In the genomic region with DNA sequence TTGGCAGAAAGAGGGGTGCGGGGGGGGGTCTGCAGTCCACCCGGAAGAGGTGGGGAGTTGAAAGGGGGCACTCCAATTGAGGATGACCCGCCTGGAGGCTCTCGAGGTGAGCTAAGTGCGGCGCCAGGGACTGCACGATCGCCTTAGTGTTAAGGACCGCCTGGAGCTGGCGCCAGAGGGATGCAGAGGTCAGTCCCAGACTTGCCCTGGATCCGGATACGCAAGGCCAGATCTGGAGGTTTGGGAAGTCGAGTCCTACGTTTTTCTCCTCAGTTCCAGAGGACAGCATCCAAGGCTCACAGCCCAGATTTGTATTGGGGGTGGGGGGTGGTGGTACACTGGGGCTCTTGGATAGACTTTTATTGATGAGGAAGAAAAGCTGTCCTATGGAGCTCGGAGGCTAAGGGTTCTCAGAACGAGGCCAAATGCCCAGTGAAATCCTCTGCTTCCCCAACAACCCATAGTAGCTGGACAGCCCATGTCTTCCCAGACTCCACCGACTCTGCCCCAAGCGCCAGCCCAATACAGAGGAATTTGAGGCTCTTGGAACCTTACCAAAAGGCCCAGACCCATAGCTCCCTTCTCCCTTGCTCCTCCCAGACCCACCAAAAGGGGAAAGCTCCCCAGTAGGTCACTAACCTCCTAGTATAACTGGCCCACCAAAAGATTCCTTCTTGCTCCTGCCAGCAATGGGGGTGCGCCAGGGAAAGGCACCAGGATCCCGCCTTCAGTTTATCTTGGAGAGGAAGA, we compare ENCODE assay signal across 8 mouse cellular contexts. TPM values are rescaled to one million over a fixed set of nuclear protein-coding genes. Genes with fewer than 3 reads are reported as not detected.
DNase-seq lines count a peak whose midpoint lies in the region; ATAC-seq lines count a peak whose summit lies in the region.

No protein-coding gene starts in this region.

- no peak overlapping the region for H3K9ac ChIP-seq in kidney, embryonic 15.5 days
- H3K9ac ChIP-seq in hindbrain, embryonic 15.5 days: no peak overlapping the region
- H3K9ac ChIP-seq in neural tube, embryonic 11.5 days (ENCODE audit: low read length): peak overlapping the region; percentile 55

- WGBS in kidney, embryonic 15.5 days: 4% methylated on average over 20 of the region's 20 CpGs
- WGBS in hindbrain, embryonic 15.5 days: 4% methylated on average over 20 of the region's 20 CpGs
- WGBS in neural tube, embryonic 11.5 days: 1% methylated on average over 20 of the region's 20 CpGs

- intact Hi-C loops in left cerebral cortex, postnatal 4 days (cut with DNase I): loop anchor here (5.0 to 10.0 kb wide), 4 partner anchors 113 to 1209 kb away; a partner anchor contains a TSS

- H3K9me3 ChIP-seq in kidney, embryonic 15.5 days (replicated peaks): no peaks in the 10 kb centered on the region
- H3K9me3 ChIP-seq in hindbrain, embryonic 15.5 days: no peaks in the 10 kb centered on the region
- H3K9me3 ChIP-seq in neural tube, embryonic 11.5 days (ENCODE audit: control insufficient read depth, low read length): no peaks in the 10 kb centered on the region

- H3K36me3 ChIP-seq in kidney, embryonic 15.5 days: no peaks in the 10 kb centered on the region
- no peaks in the 10 kb centered on the region for H3K36me3 ChIP-seq in hindbrain, embryonic 15.5 days
- no peaks in the 10 kb centered on the region for H3K36me3 ChIP-seq in neural tube, embryonic 11.5 days (ENCODE audit: control insufficient read depth, insufficient read depth, low read length)

- no peak overlapping the region for H3K27ac ChIP-seq in kidney, embryonic 15.5 days
- H3K27ac ChIP-seq in hindbrain, embryonic 15.5 days (replicated peaks): peak overlapping the region; percentile 67
- peak overlapping the region; percentile 86 for H3K27ac ChIP-seq in neural tube, embryonic 11.5 days (ENCODE audit: low read depth, low read length)

- ATAC-seq in kidney, embryonic 15.5 days (replicated peaks; ENCODE audit: low FRiP score): peak; percentile 60
- ATAC-seq in hindbrain, embryonic 15.5 days (ENCODE audit: low FRiP score, low read depth): peak; percentile 43
- 0 out of 2 replicates have a peak, but pooled peaks have one; percentile 2 for ATAC-seq in neural tube, embryonic 11.5 days (ENCODE audit: insufficient read depth, low FRiP score, low TSS enrichment)

- H3K4me2 ChIP-seq in kidney, embryonic 15.5 days: peak overlapping the region; percentile 53
- peak overlapping the region; percentile 45 for H3K4me2 ChIP-seq in hindbrain, embryonic 15.5 days
- peak overlapping the region; percentile 43 for H3K4me2 ChIP-seq in neural tube, embryonic 11.5 days (ENCODE audit: low read depth)

- no peak for DNase-seq in kidney, adult 11 months
- DNase-seq in embryo, embryonic 11 days: peak; percentile 60
- DNase-seq in neural tube, embryonic 11.5 days (ENCODE audit: low spot score): peak; percentile 27
- no peak for DNase-seq in spleen, postnatal 14 days (ENCODE audit: low spot score in 2 of 2)
- no peak for DNase-seq in left cerebral cortex, postnatal 4 days
- DNase-seq in layer of hippocampus, adult 9-11 months: no peak

- H3K4me3 ChIP-seq in kidney, embryonic 15.5 days (replicated peaks): peak overlapping the region; percentile 32
- H3K4me3 ChIP-seq in hindbrain, embryonic 15.5 days: peak overlapping the region; percentile 25
- H3K4me3 ChIP-seq in neural tube, embryonic 11.5 days (ENCODE audit: low read depth, low read length): peak overlapping the region; percentile 27

- peaks cover 25% of the 10 kb centered on the region for H3K4me1 ChIP-seq in kidney, embryonic 15.5 days
- H3K4me1 ChIP-seq in hindbrain, embryonic 15.5 days (replicated peaks): peaks cover 17% of the 10 kb centered on the region
- peaks cover 17% of the 10 kb centered on the region for H3K4me1 ChIP-seq in neural tube, embryonic 11.5 days (ENCODE audit: control insufficient read depth, insufficient read depth, low read length)

- H3K27me3 ChIP-seq in kidney, embryonic 15.5 days: peaks cover 97% of the 10 kb centered on the region
- H3K27me3 ChIP-seq in hindbrain, embryonic 15.5 days: peaks cover 53% of the 10 kb centered on the region
- H3K27me3 ChIP-seq in neural tube, embryonic 11.5 days (ENCODE audit: control insufficient read depth, insufficient read depth, low read length): peaks cover 71% of the 10 kb centered on the region

RNA-seq across cellular contexts. Expression of a gene that starts 20.2 kb away (rescaled TPM):
- 31.1 and 33.5 TPM in 2 replicates for polyA plus RNA-seq in kidney, embryonic 15.5 days (2015; fragmentation: Nextera tagmentation; extraction: Ambion mirVana)
- 22.1 and 24.5 TPM in 2 replicates for polyA plus RNA-seq in hindbrain, embryonic 15.5 days (2015; fragmentation: Nextera tagmentation; extraction: Ambion mirVana)
- polyA plus RNA-seq in neural tube, embryonic 11.5 days (2014; fragmentation: Nextera tagmentation; extraction: Ambion mirVana): 29.3 and 31.0 TPM in 2 replicates
- 10 to 100 TPM; 10.3 to 12.3 TPM for total RNA-seq in left cerebral cortex, postnatal 4 days (2021)

Comparison
In these comparisons a context has a peak if more than half of its experiments do, and no peak if none do; other contexts are left out.
1. ATAC-seq: peak in every context shown above with its lines; median percentile 60 in kidney, embryonic 15.5 days; 43 in hindbrain, embryonic 15.5 days; 2 in neural tube, embryonic 11.5 days.
2. DNase-seq: peak in embryo, embryonic 11 days (single experiment) and neural tube, embryonic 11.5 days (single experiment); none in kidney, adult 11 months (single experiment), spleen, postnatal 14 days (0 of 2), left cerebral cortex, postnatal 4 days (single experiment) and layer of hippocampus, adult 9-11 months (single experiment).
3. Peak in every context shown above with its lines, with median percentiles within 50 percentile points of each other: H3K4me2 ChIP-seq and H3K4me3 ChIP-seq.